Mouse (Mus musculus): ENCODE measurements at regions not wholly inside any gene's neighbourhood (a gene's known extent, or its start where the extent isn't known, plus 50 kb on each side); places are given as distances from the start of the nearest gene placed in this dataset.

GRCm38 (mm10) chr8:117958914-117959313 is 157.2 kb upstream of the Mphosph6 start:
- no peaks in the 10 kb centered on the region for H3K9me3 ChIP-seq
- H3K4me3 ChIP-seq (replicated peaks), result no peak overlapping the region
- peaks cover 2% of the 10 kb centered on the region; the same call in 1 of the 2 replicates for H3K27me3 ChIP-seq
- no peaks in the 10 kb centered on the region for H3K4me1 ChIP-seq (replicated peaks)
- no peaks in the 10 kb centered on the region for H3K36me3 ChIP-seq
- H3K27ac ChIP-seq, result no peak overlapping the region
- ATAC-seq, result no peak
- WGBS, result 51% methylated on average over 3 of the region's 3 CpGs
- H3K4me2 ChIP-seq (replicated peaks), result no peak overlapping the region
- no peak overlapping the region for H3K9ac ChIP-seq (replicated peaks)

GRCm38 (mm10) chr8:117951656-117952055 is 149.9 kb upstream of the Mphosph6 start:
- no peaks in the 10 kb centered on the region for H3K36me3 ChIP-seq
- no peaks in the 10 kb centered on the region for H3K9me3 ChIP-seq
- no peak for ATAC-seq
- H3K4me3 ChIP-seq (replicated peaks), result no peak overlapping the region
- no peak overlapping the region for H3K4me2 ChIP-seq (replicated peaks)
- no peak overlapping the region for H3K9ac ChIP-seq (replicated peaks)
- peaks cover 2% of the 10 kb centered on the region; the same call in 1 of the 2 replicates for H3K27me3 ChIP-seq
- H3K27ac ChIP-seq, result no peak overlapping the region
- 19% methylated on average over 5 of the region's 5 CpGs for WGBS
- H3K4me1 ChIP-seq (replicated peaks), result peaks cover 5% of the 10 kb centered on the region

- H3K4me3 ChIP-seq (replicated peaks), result no peak overlapping the region
- WGBS, result 78% methylated on average over 3 of the region's 3 CpGs
- no peak overlapping the region for H3K27ac ChIP-seq
- no peak for ATAC-seq
- peaks cover 2% of the 10 kb centered on the region for H3K4me1 ChIP-seq (replicated peaks)
- H3K4me2 ChIP-seq (replicated peaks), result no peak overlapping the region
- no peaks in the 10 kb centered on the region for H3K9me3 ChIP-seq
- H3K9ac ChIP-seq (replicated peaks), result no peak overlapping the region
- H3K27me3 ChIP-seq, result no peaks in the 10 kb centered on the region
- H3K36me3 ChIP-seq, result no peaks in the 10 kb centered on the region
Observed at GRCm38 (mm10) chr8:117946540-117946939, 144.8 kb upstream of the Mphosph6 start.

- no peak overlapping the region for H3K27ac ChIP-seq
- H3K9ac ChIP-seq (replicated peaks), result no peak overlapping the region
- H3K4me3 ChIP-seq (replicated peaks), result no peak overlapping the region
- H3K9me3 ChIP-seq, result no peaks in the 10 kb centered on the region
- H3K36me3 ChIP-seq, result no peaks in the 10 kb centered on the region
- ATAC-seq, result 0 out of 2 replicates have a peak, but pooled peaks have one; percentile 40
- H3K4me2 ChIP-seq (replicated peaks), result no peak overlapping the region
- no peaks in the 10 kb centered on the region for H3K27me3 ChIP-seq
- H3K4me1 ChIP-seq (replicated peaks), result peaks cover under 1% of the 10 kb centered on the region; the same call in 1 of the 2 replicates
- 91% methylated on average over 16 of the region's 16 CpGs for WGBS
Observed at GRCm38 (mm10) chr8:117934566-117935094, 132.9 kb upstream of the Mphosph6 start.

- H3K9ac ChIP-seq (replicated peaks), result no peak overlapping the region
- 67% methylated on average over 6 of the region's 6 CpGs for WGBS
Observed at GRCm38 (mm10) chr8:117930687-117931086, 128.9 kb upstream of the Mphosph6 start.

GRCm38 (mm10) chr8:117929606-117930005 is 127.9 kb upstream of the Mphosph6 start:
- Histone ChIP-seq H3K27ac (no peak overlapping the region), H3K36me3 (no peaks in the 10 kb centered on the region), H3K9ac (replicated peaks) (no peak overlapping the region), H3K4me2 (replicated peaks) (no peak overlapping the region), H3K9me3 (no peaks in the 10 kb centered on the region), H3K27me3 (0 out of 2 replicates have a peak, but pooled peaks cover 7% of the 10 kb centered on the region), H3K4me1 (replicated peaks) (peaks cover 3% of the 10 kb centered on the region; the same call in 1 of the 2 replicates), H3K4me3 (replicated peaks) (no peak overlapping the region)
- WGBS, result 44% methylated on average over 12 of the region's 12 CpGs
- no peak for ATAC-seq

More at GRCm38 (mm10) chr8:117930687-117931086, 128.9 kb upstream of the Mphosph6 start:
- no peak overlapping the region for H3K4me2 ChIP-seq (replicated peaks)
- no peaks in the 10 kb centered on the region for H3K9me3 ChIP-seq
- no peak overlapping the region for H3K4me3 ChIP-seq (replicated peaks)
- H3K36me3 ChIP-seq, result no peaks in the 10 kb centered on the region
- ATAC-seq, result no peak
- H3K4me1 ChIP-seq (replicated peaks), result peaks cover 3% of the 10 kb centered on the region; the same call in 1 of the 2 replicates
- 0 out of 2 replicates have a peak, but pooled peaks cover 7% of the 10 kb centered on the region for H3K27me3 ChIP-seq
- H3K27ac ChIP-seq, result no peak overlapping the region

GRCm38 (mm10) chr8:117923296-117923695 is 121.6 kb upstream of the Mphosph6 start:
- Histone ChIP-seq H3K4me3 (replicated peaks) (no peak overlapping the region), H3K4me1 (replicated peaks) (no peaks in the 10 kb centered on the region), H3K9ac (replicated peaks) (no peak overlapping the region), H3K27me3 (0 out of 2 replicates have a peak, but pooled peaks cover 7% of the 10 kb centered on the region), H3K27ac (no peak overlapping the region), H3K36me3 (no peaks in the 10 kb centered on the region), H3K9me3 (no peaks in the 10 kb centered on the region), H3K4me2 (replicated peaks) (no peak overlapping the region)
- ATAC-seq, result no peak
- WGBS, result 88% methylated on average over 6 of the region's 6 CpGs

GRCm38 (mm10) chr8:117903052-117903451 is 101.3 kb upstream of the Mphosph6 start:
- Histone ChIP-seq H3K36me3 (no peaks in the 10 kb centered on the region), H3K4me1 (replicated peaks) (0 out of 2 replicates have a peak, but pooled peaks cover 7% of the 10 kb centered on the region), H3K9ac (replicated peaks) (no peak overlapping the region), H3K9me3 (no peaks in the 10 kb centered on the region), H3K27me3 (no peaks in the 10 kb centered on the region), H3K4me3 (replicated peaks) (no peak overlapping the region), H3K27ac (0 out of 2 replicates have a peak overlapping the region, but pooled peaks have one; percentile 30), H3K4me2 (replicated peaks) (no peak overlapping the region)
- ATAC-seq, result peak; percentile 53; the same call in 1 of the 2 replicates
- 50% methylated on average over 8 of the region's 8 CpGs for WGBS

- no peak for ATAC-seq
- H3K9me3 ChIP-seq, result no peaks in the 10 kb centered on the region
- H3K27me3 ChIP-seq, result no peaks in the 10 kb centered on the region
- H3K36me3 ChIP-seq, result no peaks in the 10 kb centered on the region
- H3K27ac ChIP-seq, result no peak overlapping the region
- H3K4me3 ChIP-seq (replicated peaks), result no peak overlapping the region
- H3K4me1 ChIP-seq (replicated peaks), result 0 out of 2 replicates have a peak, but pooled peaks cover 7% of the 10 kb centered on the region
- no peak overlapping the region for H3K4me2 ChIP-seq (replicated peaks)
- H3K9ac ChIP-seq (replicated peaks), result no peak overlapping the region
Observed at GRCm38 (mm10) chr8:117899892-117900291, 98.1 kb upstream of the Mphosph6 start.

GRCm38 (mm10) chr8:117898015-117898414 is 96.3 kb upstream of the Mphosph6 start:
- H3K36me3 ChIP-seq, result no peaks in the 10 kb centered on the region
- H3K9me3 ChIP-seq, result no peaks in the 10 kb centered on the region
- WGBS, result 72% methylated on average over 5 of the region's 5 CpGs
- H3K4me3 ChIP-seq (replicated peaks), result no peak overlapping the region
- H3K4me1 ChIP-seq (replicated peaks), result 0 out of 2 replicates have a peak, but pooled peaks cover under 1% of the 10 kb centered on the region
- ATAC-seq, result no peak
- H3K27me3 ChIP-seq, result no peaks in the 10 kb centered on the region
- no peak overlapping the region for H3K4me2 ChIP-seq (replicated peaks)
- no peak overlapping the region for H3K27ac ChIP-seq
- no peak overlapping the region for H3K9ac ChIP-seq (replicated peaks)

GRCm38 (mm10) chr8:117894861-117895260 is 93.1 kb upstream of the Mphosph6 start:
- WGBS, result 44% methylated on average over 8 of the region's 8 CpGs
- no peak overlapping the region for H3K4me2 ChIP-seq (replicated peaks)

GRCm38 (mm10) chr8:117890211-117890610 is 88.5 kb upstream of the Mphosph6 start:
- Histone ChIP-seq H3K27me3 (no peaks in the 10 kb centered on the region), H3K4me2 (replicated peaks) (no peak overlapping the region), H3K9ac (replicated peaks) (no peak overlapping the region), H3K36me3 (no peaks in the 10 kb centered on the region), H3K4me1 (replicated peaks) (no peaks in the 10 kb centered on the region), H3K9me3 (no peaks in the 10 kb centered on the region), H3K27ac (no peak overlapping the region), H3K4me3 (replicated peaks) (no peak overlapping the region)
- 76% methylated on average over 3 of the region's 3 CpGs for WGBS
- no peak for ATAC-seq

More at GRCm38 (mm10) chr8:117894861-117895260, 93.1 kb upstream of the Mphosph6 start:
- Histone ChIP-seq H3K9me3 (no peaks in the 10 kb centered on the region), H3K36me3 (no peaks in the 10 kb centered on the region), H3K27me3 (no peaks in the 10 kb centered on the region), H3K9ac (replicated peaks) (no peak overlapping the region), H3K4me3 (replicated peaks) (no peak overlapping the region), H3K27ac (no peak overlapping the region), H3K4me1 (replicated peaks) (no peaks in the 10 kb centered on the region)
- no peak for ATAC-seq
